Mouse (Mus musculus): ENCODE data around the gene Elf2.

DNA sequence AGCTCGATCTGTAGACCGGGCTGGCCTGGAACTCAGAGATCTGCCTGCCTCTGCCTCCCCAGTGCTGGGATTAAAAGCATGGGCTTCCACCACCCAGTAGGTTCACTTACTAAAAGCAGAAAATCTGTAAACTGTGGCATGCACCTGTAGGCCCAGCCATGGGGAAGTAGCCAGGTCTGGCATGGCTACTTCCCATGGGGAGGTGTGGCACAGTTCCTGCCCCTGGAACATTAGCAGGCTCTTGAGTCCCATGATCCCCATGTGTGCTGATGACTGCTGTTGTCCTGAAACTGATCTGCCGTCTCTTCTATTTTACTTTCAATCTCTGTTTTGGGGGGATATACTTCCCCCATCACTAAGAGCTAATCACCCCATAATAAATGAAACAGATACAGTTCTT, 127.4 kb downstream of the Elf2 start:
- TF ChIP-seq TCF12 (IDR thresholded peaks at IDR 0.05; ENCODE audit: insufficient read depth, poor library complexity, severe bottlenecking) (no peak), POLR2AphosphoS2 (IDR thresholded peaks at IDR 0.05; ENCODE audit: insufficient read length, low read depth) (no peak), POLR2A (IDR thresholded peaks at IDR 0.05; ENCODE audit: insufficient read length, low read depth) (no peak), E2F4 (IDR thresholded peaks at IDR 0.05; ENCODE audit: insufficient read depth) (no peak), USF1 (IDR thresholded peaks at IDR 0.05; ENCODE audit: low read depth) (no peak), MYOG (IDR thresholded peaks at IDR 0.05; ENCODE audit: control insufficient read depth in 1 of 3, insufficient read depth in 1 of 3, insufficient read length in 2 of 3, low read depth in 2 of 3) (no peak), REST (IDR thresholded peaks at IDR 0.05; ENCODE audit: insufficient read depth, insufficient read length) (no peak), CEBPB (IDR thresholded peaks at IDR 0.05; ENCODE audit: insufficient read depth, poor library complexity, severe bottlenecking) (no peak), MAX (IDR thresholded peaks at IDR 0.05; ENCODE audit: low read depth) (no peak), MYOD1 (IDR thresholded peaks at IDR 0.05; ENCODE audit: control insufficient read depth in 1 of 3, insufficient read length in 2 of 3, low read depth in 2 of 3) (no peak), SRF (IDR thresholded peaks at IDR 0.05; ENCODE audit: control insufficient read depth, insufficient read length, low read depth) (no peak)
